Mouse (Mus musculus) myocyte (in vitro differentiated cells): ENCODE data around the gene Cyp2d40. TPM values are rescaled to one million over a fixed set of nuclear protein-coding genes. Genes with fewer than 3 reads are reported as not detected.

ENCODE experiments used
- H3K27me3 ChIP-seq: one replicate; pipeline ENCODE4 v1.6.1; 2011; ENCODE audit not compliant: control insufficient read depth, insufficient read depth, insufficient read length
- H3K36me3 ChIP-seq: one replicate; pipeline ENCODE4 v1.6.1; 2011; ENCODE audit not compliant: control insufficient read depth, insufficient read depth
- H3K4me2 ChIP-seq: one replicate; pipeline ENCODE4 v1.6.1; 2011; ENCODE audit warnings: low read depth, control low read depth
- H3K4me3 ChIP-seq: one replicate; pipeline ENCODE4 v1.5.1; 2011; ENCODE audit warnings: mild to moderate bottlenecking, control low read depth, moderate library complexity
- H3K79me2 ChIP-seq: one replicate; pipeline ENCODE4 v1.6.1; 2011; ENCODE audit not compliant: control insufficient read depth, insufficient read depth
- H3ac ChIP-seq: one replicate; pipeline ENCODE4 v1.6.1; 2011; ENCODE audit not compliant: control insufficient read depth, insufficient read length
- CEBPB ChIP-seq: IDR thresholded peaks from 2 replicates; pipeline ENCODE4 v1.6.1; 2011; ENCODE audit warnings: mild to moderate bottlenecking, moderate library complexity; ENCODE audit not compliant: poor library complexity, insufficient read depth, severe bottlenecking
- E2F4 ChIP-seq: IDR thresholded peaks from one replicate; pipeline ENCODE4 v1.6.1; 2011; ENCODE audit warnings: mild to moderate bottlenecking, control low read depth, moderate library complexity; ENCODE audit not compliant: insufficient read depth
- MAX ChIP-seq: IDR thresholded peaks from one replicate; pipeline ENCODE4 v1.6.1; 2011; ENCODE audit warnings: low read depth, mild to moderate bottlenecking, control low read depth
- MYOD1 ChIP-seq, 3 experiments: IDR thresholded peaks; one replicate each; pipeline ENCODE4 v1.6.1; 2011; ENCODE audit warnings: control low read depth in 2 of 3, low read depth in 2 of 3, mild to moderate bottlenecking in 2 of 3, moderate library complexity in 1 of 3; ENCODE audit not compliant: insufficient read length in 2 of 3, control insufficient read depth in 1 of 3
- MYOG ChIP-seq, 3 experiments: IDR thresholded peaks; one replicate each; pipeline ENCODE4 v1.6.1; 2011; ENCODE audit warnings: control low read depth in 2 of 3, low read depth in 2 of 3, mild to moderate bottlenecking in 2 of 3; ENCODE audit not compliant: insufficient read length in 2 of 3, control insufficient read depth in 1 of 3, insufficient read depth in 1 of 3
- POLR2A ChIP-seq: IDR thresholded peaks from one replicate; pipeline ENCODE4 v1.6.1; 2011; ENCODE audit warnings: low read depth, mild to moderate bottlenecking, control low read depth, moderate library complexity; ENCODE audit not compliant: insufficient read length
- POLR2AphosphoS2 ChIP-seq: IDR thresholded peaks from one replicate; pipeline ENCODE4 v1.6.1; 2011; ENCODE audit warnings: low read depth, control low read depth; ENCODE audit not compliant: insufficient read length
- REST ChIP-seq: IDR thresholded peaks from one replicate; pipeline ENCODE4 v1.6.1; 2011; ENCODE audit warnings: mild to moderate bottlenecking, control low read depth, moderate library complexity; ENCODE audit not compliant: insufficient read depth, insufficient read length
- SRF ChIP-seq: IDR thresholded peaks from one replicate; pipeline ENCODE4 v1.6.1; 2011; ENCODE audit warnings: low read depth; ENCODE audit not compliant: control insufficient read depth, insufficient read length
- TCF12 ChIP-seq: IDR thresholded peaks from one replicate; pipeline ENCODE4 v1.6.1; 2011; ENCODE audit warnings: mild to moderate bottlenecking, control low read depth; ENCODE audit not compliant: poor library complexity, insufficient read depth, severe bottlenecking
- TCF3 ChIP-seq: IDR thresholded peaks from one replicate; pipeline ENCODE4 v1.6.1; 2011; ENCODE audit warnings: low read depth, control low read depth; ENCODE audit not compliant: insufficient read length
- USF1 ChIP-seq: IDR thresholded peaks from one replicate; pipeline ENCODE4 v1.6.1; 2011; ENCODE audit warnings: low read depth, mild to moderate bottlenecking, control low read depth, moderate library complexity
- polyA plus RNA-seq: library from polyadenylated mRNA; unstranded; fragments of >200 nt; fragmentation: generic; extraction: Trizol; gene quantifications from one replicate; pipeline ENCODE4 v1.2.1, GENCODE M21; 2012; ENCODE audit warnings: missing spikeins

Gene Cyp2d40
- polyA plus RNA-seq, 1 experiment, result not detected

- no peak overlapping the region for H3K4me2 ChIP-seq
- TF ChIP-seq E2F4, result no peak
- TF ChIP-seq TCF3, result no peak
- TF ChIP-seq REST, result no peak
- TF ChIP-seq POLR2A, result no peak
- TF ChIP-seq MYOD1 (IDR thresholded peaks at IDR 0.05; ENCODE audit: control insufficient read depth in 1 of 3, insufficient read length in 2 of 3, low read depth in 2 of 3), result no peak
- no peaks in the 10 kb centered on the region for H3K79me2 ChIP-seq
- H3K36me3 ChIP-seq, result no peaks in the 10 kb centered on the region
- H3ac ChIP-seq, result no peak overlapping the region
- H3K4me3 ChIP-seq, result no peak overlapping the region
- no peaks in the 10 kb centered on the region for H3K27me3 ChIP-seq
Observed at GRCm38 (mm10) chr15:82804708-82805639, 41.0 kb upstream of the Cyp2d40 start.

GRCm38 (mm10) chr15:82795936-82796440 lies 32.0 kb upstream of the Cyp2d40 start:
- TF ChIP-seq TCF12 (no peak), REST (no peak), POLR2A (no peak), POLR2AphosphoS2 (no peak), E2F4 (no peak)
- Histone ChIP-seq H3K79me2 (no peaks in the 10 kb centered on the region), H3K4me2 (no peak overlapping the region), H3K27me3 (no peaks in the 10 kb centered on the region), H3K4me3 (no peak overlapping the region), H3ac (no peak overlapping the region), H3K36me3 (no peaks in the 10 kb centered on the region)

GRCm38 (mm10) chr15:82794277-82794676 lies 30.3 kb upstream of the Cyp2d40 start, which contains the start of gene Cyp2d26:
Cyp2d26 (minus strand) TSS chr15:82794294.
- Histone ChIP-seq H3K27me3 (no peaks in the 10 kb centered on the region), H3K36me3 (no peaks in the 10 kb centered on the region), H3K79me2 (no peaks in the 10 kb centered on the region), H3K4me2 (no peak within 1 kb of the TSS), H3K4me3 (no peak within 1 kb of the TSS), H3ac (no peak within 1 kb of the TSS)
- TF ChIP-seq MYOG (IDR thresholded peaks at IDR 0.05; ENCODE audit: control insufficient read depth in 1 of 3, insufficient read depth in 1 of 3, insufficient read length in 2 of 3, low read depth in 2 of 3) (no peak), USF1 (no peak), E2F4 (no peak), POLR2AphosphoS2 (no peak), CEBPB (no peak), MYOD1 (IDR thresholded peaks at IDR 0.05; ENCODE audit: control insufficient read depth in 1 of 3, insufficient read length in 2 of 3, low read depth in 2 of 3) (no peak), SRF (no peak), REST (no peak), MAX (no peak), POLR2A (no peak), TCF3 (no peak), TCF12 (no peak)

GRCm38 (mm10) chr15:82793868-82794267 lies 29.9 kb upstream of the Cyp2d40 start:
- Histone ChIP-seq H3ac (no peak overlapping the region), H3K27me3 (no peaks in the 10 kb centered on the region), H3K36me3 (no peaks in the 10 kb centered on the region), H3K79me2 (no peaks in the 10 kb centered on the region), H3K4me2 (no peak overlapping the region), H3K4me3 (no peak overlapping the region)
- TF ChIP-seq MYOG (IDR thresholded peaks at IDR 0.05; ENCODE audit: control insufficient read depth in 1 of 3, insufficient read depth in 1 of 3, insufficient read length in 2 of 3, low read depth in 2 of 3), result no peak
- TF ChIP-seq TCF12, result no peak
- TF ChIP-seq REST, result no peak
- no peak for TF ChIP-seq POLR2A
- TF ChIP-seq USF1, result no peak
- TF ChIP-seq POLR2AphosphoS2, result no peak
- no peak for TF ChIP-seq E2F4

- H3K4me3 ChIP-seq, result no peak overlapping the region
- H3K27me3 ChIP-seq, result no peaks in the 10 kb centered on the region
- H3K79me2 ChIP-seq, result no peaks in the 10 kb centered on the region
- H3ac ChIP-seq, result no peak overlapping the region
- TF ChIP-seq SRF (no peak), REST (no peak), MAX (no peak), MYOG (IDR thresholded peaks at IDR 0.05; ENCODE audit: control insufficient read depth in 1 of 3, insufficient read depth in 1 of 3, insufficient read length in 2 of 3, low read depth in 2 of 3) (no peak), TCF3 (no peak), USF1 (no peak), E2F4 (no peak), POLR2A (no peak), POLR2AphosphoS2 (no peak), TCF12 (no peak), CEBPB (no peak), MYOD1 (IDR thresholded peaks at IDR 0.05; ENCODE audit: control insufficient read depth in 1 of 3, insufficient read length in 2 of 3, low read depth in 2 of 3) (no peak)
- H3K4me2 ChIP-seq, result no peak overlapping the region
- H3K36me3 ChIP-seq, result no peaks in the 10 kb centered on the region
Observed at GRCm38 (mm10) chr15:82793454-82793853, 29.5 kb upstream of the Cyp2d40 start.
